Mouse (Mus musculus) liver, adult 2 months (tissue): ENCODE data around the gene Olfr341. TPM values are rescaled to one million over a fixed set of nuclear protein-coding genes. Genes with fewer than 3 reads are reported as not detected.

Experiments used
- DNase-seq: peaks from one replicate; pipeline ENCODE4 v3.0.0-alpha.2; 2011; ENCODE audit warnings: low read depth, low spot score; ENCODE audit errors: extremely low read depth
- H3K27ac ChIP-seq: fragments of 200-500 bp; replicated peaks from 2 replicates; pipeline ENCODE4 v1.5.1; 2012; ENCODE audit warnings: low read depth, mild to moderate bottlenecking, control low read depth, inconsistent platforms, low read length; ENCODE audit not compliant: insufficient read depth
- H3K27me3 ChIP-seq: fragments of 200-500 bp; 2 replicates; pipeline ENCODE4 v1.6.1; 2012; ENCODE audit warnings: mild to moderate bottlenecking, moderate library complexity, low read length, inconsistent platforms; ENCODE audit not compliant: control insufficient read depth, insufficient read depth
- H3K36me3 ChIP-seq: fragments of 200-500 bp; 2 replicates; pipeline ENCODE4 v1.6.1; 2012; ENCODE audit warnings: low read length, inconsistent platforms; ENCODE audit not compliant: control insufficient read depth, insufficient read depth
- H3K4me1 ChIP-seq: fragments of 200-500 bp; 2 replicates; pipeline ENCODE4 v1.6.1; 2011; ENCODE audit warnings: low read length; ENCODE audit not compliant: control insufficient read depth, insufficient read depth
- H3K4me3 ChIP-seq: fragments of 200-500 bp; 2 replicates; pipeline ENCODE4 v1.5.1; 2011; ENCODE audit warnings: low read depth, mild to moderate bottlenecking, control low read depth, low read length, moderate library complexity; ENCODE audit not compliant: insufficient read depth
- H3K79me2 ChIP-seq: fragments of 200-500 bp; 2 replicates; pipeline ENCODE4 v1.6.1; 2012; ENCODE audit warnings: inconsistent platforms, mild to moderate bottlenecking, low read length, moderate library complexity; ENCODE audit not compliant: control insufficient read depth, insufficient read depth
- H3K9ac ChIP-seq: fragments of 200-500 bp; 2 replicates; pipeline ENCODE4 v1.6.1; 2012; ENCODE audit warnings: low read depth, mild to moderate bottlenecking, control low read depth, inconsistent platforms, low read length
- CTCF ChIP-seq: fragments of 200-500 bp; IDR thresholded peaks from 2 replicates; pipeline ENCODE4 v1.5.1; 2011; ENCODE audit warnings: low read depth, low read length, control low read depth
- POLR2A ChIP-seq: fragments of 200-500 bp; IDR thresholded peaks from 2 replicates; pipeline ENCODE4 v1.6.1; 2011; ENCODE audit warnings: low read length, control low read depth; ENCODE audit not compliant: insufficient read depth; ENCODE audit errors: extremely low read depth
- WGBS: fragments of 180-500 bp; shearing (Covaris S2); methylation state at CpG from one replicate; pipeline ENCODE4 v1.1.7; 2018; 5-methylcytosine and 5-hydroxymethylcytosine counted together
- polyA plus RNA-seq: library from polyadenylated mRNA; depleted of rRNA; stranded (reverse); fragments of >200 nt; gene quantifications from 2 replicates; pipeline ENCODE4 v1.2.3, GENCODE M21; 2012; rRNA removed
- total RNA-seq: library from RNA; depleted of rRNA; stranded (reverse); fragments of >200 nt; gene quantifications from 2 replicates; pipeline ENCODE4 v1.2.3, GENCODE M21; 2014; rRNA removed

The Olfr341 gene
- total RNA-seq (not detected in 2 replicates), polyA plus RNA-seq (not detected in 2 replicates)

- no peak within 1 kb of the TSS for H3K4me3 ChIP-seq
- TF ChIP-seq CTCF: no peak
- no peak for TF ChIP-seq POLR2A
Measured at GRCm38 (mm10) chr2:36482368-36482767, at the start of gene Olfr341. Gene Olfr341 (minus strand): TSS chr2:36482468.

GRCm38 (mm10) chr2:36524698-36525097 lies 42.4 kb upstream of the Olfr341 start, which contains the start of gene Olfr342:
Gene Olfr342 (plus strand): TSS chr2:36524998.
- no peak within 1 kb of the TSS for H3K27ac ChIP-seq
- no peak for TF ChIP-seq POLR2A
- no peak for TF ChIP-seq CTCF
- H3K4me3 ChIP-seq: no peak within 1 kb of the TSS
- no peak within 1 kb of the TSS for H3K9ac ChIP-seq
- WGBS: 61% methylated on average over 3 of the region's 3 CpGs
- no peaks in the 10 kb centered on the region for H3K79me2 ChIP-seq
- H3K4me1 ChIP-seq: no peaks in the 10 kb centered on the region
- no peak for DNase-seq
- H3K36me3 ChIP-seq: no peaks in the 10 kb centered on the region
- H3K27me3 ChIP-seq: no peaks in the 10 kb centered on the region

More at GRCm38 (mm10) chr2:36482368-36482767, at the start of gene Olfr341:
- DNase-seq: no peak
- no peaks in the 10 kb centered on the region for H3K36me3 ChIP-seq
- no peak within 1 kb of the TSS for H3K27ac ChIP-seq
- H3K9ac ChIP-seq: no peak within 1 kb of the TSS
- H3K27me3 ChIP-seq: no peaks in the 10 kb centered on the region
- no peaks in the 10 kb centered on the region for H3K4me1 ChIP-seq
- no peaks in the 10 kb centered on the region for H3K79me2 ChIP-seq

GRCm38 (mm10) chr2:36473634-36474033 lies 8.6 kb downstream of the Olfr341 start:
- H3K79me2 ChIP-seq: no peaks in the 10 kb centered on the region
- DNase-seq: no peak
- H3K27ac ChIP-seq: no peak overlapping the region
- no peaks in the 10 kb centered on the region for H3K36me3 ChIP-seq
- no peaks in the 10 kb centered on the region for H3K27me3 ChIP-seq
- no peaks in the 10 kb centered on the region for H3K4me1 ChIP-seq
- no peak overlapping the region for H3K9ac ChIP-seq
- H3K4me3 ChIP-seq: no peak overlapping the region
- TF ChIP-seq POLR2A (no peak), CTCF (no peak)

- WGBS: 53% methylated on average over 1 of the region's 1 CpGs
- DNase-seq: no peak
Measured at GRCm38 (mm10) chr2:36452287-36452686, 30.0 kb downstream of the Olfr341 start, which contains the start of gene Olfr340. Gene Olfr340 (plus strand): TSS chr2:36452587.

More at GRCm38 (mm10) chr2:36452287-36452686, 30.0 kb downstream of the Olfr341 start, which contains the start of gene Olfr340:
- no peak within 1 kb of the TSS for H3K9ac ChIP-seq
- H3K4me1 ChIP-seq: no peaks in the 10 kb centered on the region
- no peaks in the 10 kb centered on the region for H3K79me2 ChIP-seq
- no peak within 1 kb of the TSS for H3K27ac ChIP-seq
- H3K27me3 ChIP-seq: no peaks in the 10 kb centered on the region
- no peak for TF ChIP-seq CTCF
- no peak for TF ChIP-seq POLR2A
- no peak within 1 kb of the TSS for H3K4me3 ChIP-seq
- H3K36me3 ChIP-seq: no peaks in the 10 kb centered on the region

Other genes starting within 250 kb of the Olfr341 start
- gene Olfr338, start 108.9 kb downstream of the Olfr341 start, total RNA-seq: not detected in 2 replicates
- gene Olfr338, start 108.9 kb downstream of the Olfr341 start, polyA plus RNA-seq: not detected in 2 replicates
- gene Olfr339, start 63.5 kb downstream of the Olfr341 start, total RNA-seq: not detected in 2 replicates
- not detected in 2 replicates for gene Olfr339, start 63.5 kb downstream of the Olfr341 start, polyA plus RNA-seq
- not detected in 2 replicates for gene Olfr340, start 29.9 kb downstream of the Olfr341 start, total RNA-seq
- not detected in 2 replicates for gene Olfr340, start 29.9 kb downstream of the Olfr341 start, polyA plus RNA-seq
- gene Olfr342, start 42.5 kb upstream of the Olfr341 start, total RNA-seq: not detected in 2 replicates
- gene Olfr342, start 42.5 kb upstream of the Olfr341 start, polyA plus RNA-seq: not detected in 2 replicates
- gene Olfr344, start 84.2 kb upstream of the Olfr341 start, total RNA-seq: not detected in 2 replicates
- gene Olfr344, start 84.2 kb upstream of the Olfr341 start, polyA plus RNA-seq: not detected in 2 replicates
- not detected in 2 replicates for gene Olfr345, start 157.6 kb upstream of the Olfr341 start, total RNA-seq
- not detected in 2 replicates for gene Olfr345, start 157.6 kb upstream of the Olfr341 start, polyA plus RNA-seq
- not detected in 2 replicates for gene Olfr346, start 203.3 kb upstream of the Olfr341 start, total RNA-seq
- not detected in 2 replicates for gene Olfr346, start 203.3 kb upstream of the Olfr341 start, polyA plus RNA-seq
- not detected in 2 replicates for gene Olfr347, start 249.4 kb upstream of the Olfr341 start, total RNA-seq
- gene Olfr347, start 249.4 kb upstream of the Olfr341 start, polyA plus RNA-seq: not detected in 2 replicates